Mouse (Mus musculus) urinary bladder, adult 18-20 months (tissue): Measurements from ENCODE around the gene Larp1.

Experiments used
- DNase-seq, 2 experiments: peaks; one replicate each; pipeline ENCODE4 v3.0.0; 2022; ENCODE audit warnings: low spot score in 2 of 2, mixed read lengths in 2 of 2

Larp1 gene

GRCm38 (mm10) chr11:58009051-58009515 lies at the start of gene Larp1:
Gene Larp1, plus strand, starts transcription at chr11:58009064.
- no peak for DNase-seq

- DNase-seq = no peak
Measured at GRCm38 (mm10) chr11:57959924-57960323, 48.9 kb upstream of the Larp1 start.

DNA sequence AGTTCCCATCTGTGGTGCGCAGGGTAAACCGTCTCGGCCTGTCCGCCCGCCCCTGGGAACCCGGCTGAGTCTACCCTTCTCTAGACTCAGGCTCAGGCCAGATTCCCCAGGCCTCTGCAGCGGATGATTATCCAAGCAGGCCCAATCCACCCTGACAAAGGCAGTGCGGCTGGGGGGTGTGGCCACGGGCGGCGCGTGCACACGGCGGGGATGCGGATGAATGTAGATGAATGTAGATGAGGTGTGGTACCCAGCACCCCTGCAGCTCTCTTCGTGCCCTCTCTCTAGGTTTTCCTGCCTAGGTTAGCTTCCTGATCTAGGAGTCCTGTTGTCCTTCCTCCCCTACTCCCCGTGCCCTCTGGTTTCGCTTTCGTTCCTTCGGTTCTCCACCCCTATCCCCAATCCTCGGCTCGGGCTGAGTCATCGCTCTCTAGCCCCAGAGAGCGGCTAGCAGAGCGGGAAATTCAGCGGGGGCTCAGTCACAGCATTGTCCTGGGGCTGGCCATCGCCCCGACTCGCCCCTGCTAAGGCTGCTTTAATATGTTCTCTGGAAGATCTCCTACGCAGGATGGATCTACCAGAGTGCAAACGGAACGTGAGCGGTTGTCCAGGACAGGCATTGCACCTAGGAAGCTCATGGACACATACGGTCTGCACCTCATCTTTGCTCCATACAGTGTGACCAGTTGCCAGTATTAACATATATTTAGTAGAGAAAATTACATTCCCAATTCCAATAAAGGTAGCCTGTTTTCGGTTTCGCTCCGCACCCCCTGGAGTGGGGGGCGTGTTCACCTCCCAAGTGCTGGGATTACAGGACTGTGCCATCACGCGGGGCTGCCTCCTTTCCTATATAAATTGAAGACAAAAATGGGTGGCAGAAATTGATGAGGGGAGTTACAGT lies 46.2 kb upstream of the Larp1 start:
- peak; percentile 78 to 82 for DNase-seq

DNA sequence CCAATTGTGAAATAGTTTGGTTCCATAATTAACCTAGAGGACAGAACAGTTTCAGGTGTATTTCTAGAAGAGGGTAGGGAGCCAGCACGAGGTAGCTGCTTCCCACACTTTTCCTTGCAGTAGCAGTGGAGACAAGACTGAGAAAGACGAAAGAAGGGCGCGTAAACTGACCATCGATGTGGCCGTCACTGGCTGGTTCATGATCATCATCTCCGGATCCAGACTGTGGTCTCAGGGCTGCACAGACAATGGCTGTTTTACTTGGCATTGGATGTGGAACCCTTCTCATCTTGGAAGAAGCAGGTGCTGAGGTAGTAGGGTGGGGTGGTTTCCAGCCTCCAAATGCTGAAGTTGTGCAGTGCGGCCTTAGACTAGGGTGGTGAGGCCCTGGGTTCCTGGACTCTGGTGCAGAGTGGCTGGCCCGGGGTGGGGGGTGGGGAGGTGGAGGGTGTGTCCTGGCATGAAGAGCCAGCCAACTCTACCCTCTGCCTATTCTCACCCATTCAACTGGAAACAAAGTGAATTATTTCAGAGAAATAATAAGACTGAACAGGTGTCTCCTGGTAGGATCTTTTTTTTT lies 45.5 kb upstream of the Larp1 start:
- DNase-seq = no peak

GRCm38 (mm10) chr11:57966630-57967029 lies 42.2 kb upstream of the Larp1 start:
- DNase-seq = no peak

DNA sequence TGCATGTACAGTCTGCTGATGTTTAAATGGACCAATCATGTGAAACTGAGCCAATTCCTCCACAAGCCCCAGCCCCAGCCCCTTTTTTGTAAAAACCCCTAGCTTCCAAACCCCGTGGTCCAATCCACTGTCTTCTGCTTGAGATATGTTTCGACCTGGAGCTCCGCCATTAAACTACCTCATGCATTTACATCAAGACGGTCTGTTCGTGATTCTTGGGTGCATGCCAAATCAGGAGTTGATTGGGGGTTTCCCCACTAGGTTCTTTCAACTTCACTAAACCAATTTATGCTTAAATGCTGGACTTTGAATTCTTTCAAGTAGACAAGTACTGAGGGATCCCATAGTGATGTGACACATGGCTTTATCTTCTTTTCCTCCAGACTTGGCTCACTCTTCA lies 40.6 kb upstream of the Larp1 start:
- DNase-seq = no peak

GRCm38 (mm10) chr11:57970541-57970940 lies 38.3 kb upstream of the Larp1 start:
- DNase-seq = peak in 1 of 2 experiments; percentile 20

DNA sequence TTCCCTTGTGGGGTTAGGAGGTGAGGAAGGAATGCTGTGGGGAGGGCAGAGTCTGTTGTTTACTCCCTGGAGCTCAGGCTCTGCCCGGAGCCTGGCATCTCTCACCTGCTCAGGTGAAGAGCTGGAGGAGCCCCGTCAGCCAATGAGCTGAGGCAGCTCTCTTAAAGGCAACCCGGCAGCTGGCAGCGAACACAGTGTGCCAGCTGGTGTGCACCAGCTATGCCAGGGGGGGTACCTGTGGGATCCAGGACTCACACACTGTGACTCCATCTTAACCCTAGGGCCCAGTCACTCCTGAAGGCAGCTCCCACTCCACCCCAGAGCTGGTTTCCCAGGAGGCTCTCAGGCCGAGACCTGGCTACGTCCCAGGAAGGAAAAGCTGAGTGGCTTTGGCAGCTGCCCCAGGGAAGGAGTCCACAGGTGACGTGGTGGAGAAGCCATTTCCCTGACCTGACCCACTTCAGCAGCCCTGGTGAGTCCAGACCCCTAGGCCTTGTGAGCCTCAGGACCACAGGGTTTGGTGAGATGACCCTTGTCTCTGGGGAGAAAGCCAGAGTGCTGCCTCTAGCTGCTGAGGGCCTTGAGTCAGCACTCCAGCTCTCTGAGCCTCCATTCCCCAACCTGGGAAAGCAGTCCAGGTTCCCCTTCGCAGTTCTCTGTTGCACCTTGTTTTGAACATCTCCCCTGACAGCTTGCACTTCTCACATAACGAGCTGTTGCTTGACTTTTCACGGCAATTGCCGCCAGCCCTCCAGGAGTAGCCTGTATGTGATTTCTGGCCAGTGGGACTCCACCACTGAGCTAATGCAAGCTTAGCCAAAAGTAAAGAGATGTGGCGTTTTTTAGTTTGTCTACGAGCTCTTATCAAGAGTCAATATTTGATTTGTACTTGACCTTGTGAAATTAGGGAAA lies 35.6 kb upstream of the Larp1 start:
- DNase-seq = peak; percentile 39 to 50

GRCm38 (mm10) chr11:57973913-57974234 lies 35.0 kb upstream of the Larp1 start:
- DNase-seq = peak in 1 of 2 experiments; percentile 38

DNA sequence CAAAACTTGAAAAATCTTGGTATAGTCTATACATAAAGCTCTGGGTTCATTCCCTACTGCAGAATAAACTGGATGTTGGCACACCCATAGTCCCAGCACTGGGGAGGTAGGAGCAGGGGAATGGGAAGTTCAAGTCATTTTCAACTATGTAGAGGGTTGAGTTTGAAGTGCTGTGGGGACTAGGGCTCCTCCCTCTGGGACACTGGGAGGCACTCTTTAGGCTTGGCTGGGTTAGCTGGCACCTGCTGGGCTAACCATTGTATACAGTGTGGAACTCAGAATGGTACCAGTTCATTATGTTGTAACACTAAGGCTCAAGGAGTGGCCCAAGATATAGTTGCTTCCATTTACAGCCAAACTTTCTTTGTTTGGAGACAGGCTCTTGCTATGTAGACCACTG lies 33.0 kb upstream of the Larp1 start:
- DNase-seq = no peak

DNA sequence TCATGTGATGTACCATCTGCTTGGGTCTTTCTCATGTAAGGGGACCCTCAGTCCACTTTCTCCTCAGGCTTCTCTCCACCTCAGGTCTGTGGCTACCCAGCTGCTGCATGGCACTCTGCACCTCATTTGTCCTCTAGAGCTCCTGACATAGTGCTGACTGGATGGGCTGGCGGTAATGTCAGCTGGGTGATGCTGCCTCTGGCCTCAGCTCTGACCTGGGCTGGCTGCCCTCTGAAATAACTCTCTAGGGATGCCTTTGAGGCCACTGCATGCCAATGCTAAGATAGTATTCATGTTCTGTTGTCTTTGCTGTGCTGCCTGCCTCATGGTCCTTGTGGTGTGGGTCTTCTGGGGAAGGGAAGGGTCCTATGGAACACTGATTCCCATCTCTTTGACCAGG lies 31.2 kb upstream of the Larp1 start:
- DNase-seq = no peak

DNA sequence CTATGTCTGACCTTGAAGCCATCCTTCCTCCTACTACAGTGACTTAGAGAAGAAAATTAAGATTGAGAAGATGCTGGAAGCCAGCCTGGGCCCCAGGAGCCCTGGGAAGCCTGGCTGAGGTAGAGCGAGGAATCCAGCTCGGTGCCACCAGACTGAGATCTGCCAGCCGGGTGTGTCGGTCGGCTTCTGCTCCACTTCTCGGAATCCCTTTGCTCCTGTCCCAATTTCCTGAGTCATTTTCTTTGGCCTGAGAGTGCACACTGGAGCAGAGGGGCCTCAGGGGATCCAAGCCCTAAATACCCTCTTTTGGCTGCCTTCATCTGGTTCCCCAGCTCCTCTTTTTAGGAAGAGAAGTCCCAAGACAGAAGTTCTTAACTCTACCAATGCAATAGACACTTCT lies 29.2 kb upstream of the Larp1 start:
- DNase-seq = no peak

DNA sequence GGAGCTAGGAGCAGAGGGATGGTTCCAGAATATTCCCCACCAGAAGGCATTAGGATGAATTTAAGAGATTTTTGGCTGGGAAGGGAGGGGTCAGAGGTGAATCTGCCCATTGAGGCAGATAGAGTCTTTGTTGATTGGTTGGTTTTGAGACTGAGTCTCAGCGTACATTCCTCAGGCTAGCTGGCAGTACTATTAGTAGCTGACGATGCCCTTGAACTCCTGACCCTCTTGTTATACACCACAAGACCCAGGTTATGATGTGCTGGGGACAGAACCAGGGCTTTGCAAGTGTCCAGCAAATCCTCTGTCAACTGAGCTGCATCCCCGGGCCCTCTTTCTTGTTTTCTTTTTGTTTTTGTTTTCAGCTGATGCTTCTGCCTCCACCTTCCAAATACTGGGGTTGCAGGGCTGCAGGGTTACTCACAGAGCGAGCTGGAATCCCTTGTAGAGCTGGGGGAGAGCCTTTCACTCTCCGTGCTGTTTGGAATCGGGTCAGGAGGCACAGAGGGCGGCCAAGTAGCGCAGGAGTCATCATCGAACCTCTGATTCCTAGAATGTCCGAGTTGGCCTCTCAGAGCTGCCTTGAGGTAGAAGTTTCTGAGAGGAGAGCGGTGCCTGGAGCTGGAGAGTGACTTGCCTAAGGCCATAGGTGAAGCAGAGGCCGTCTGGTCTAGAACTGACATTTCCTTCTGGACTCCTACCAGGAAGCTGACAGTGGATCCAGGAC lies 27.6 kb upstream of the Larp1 start:
- no peak for DNase-seq

DNA sequence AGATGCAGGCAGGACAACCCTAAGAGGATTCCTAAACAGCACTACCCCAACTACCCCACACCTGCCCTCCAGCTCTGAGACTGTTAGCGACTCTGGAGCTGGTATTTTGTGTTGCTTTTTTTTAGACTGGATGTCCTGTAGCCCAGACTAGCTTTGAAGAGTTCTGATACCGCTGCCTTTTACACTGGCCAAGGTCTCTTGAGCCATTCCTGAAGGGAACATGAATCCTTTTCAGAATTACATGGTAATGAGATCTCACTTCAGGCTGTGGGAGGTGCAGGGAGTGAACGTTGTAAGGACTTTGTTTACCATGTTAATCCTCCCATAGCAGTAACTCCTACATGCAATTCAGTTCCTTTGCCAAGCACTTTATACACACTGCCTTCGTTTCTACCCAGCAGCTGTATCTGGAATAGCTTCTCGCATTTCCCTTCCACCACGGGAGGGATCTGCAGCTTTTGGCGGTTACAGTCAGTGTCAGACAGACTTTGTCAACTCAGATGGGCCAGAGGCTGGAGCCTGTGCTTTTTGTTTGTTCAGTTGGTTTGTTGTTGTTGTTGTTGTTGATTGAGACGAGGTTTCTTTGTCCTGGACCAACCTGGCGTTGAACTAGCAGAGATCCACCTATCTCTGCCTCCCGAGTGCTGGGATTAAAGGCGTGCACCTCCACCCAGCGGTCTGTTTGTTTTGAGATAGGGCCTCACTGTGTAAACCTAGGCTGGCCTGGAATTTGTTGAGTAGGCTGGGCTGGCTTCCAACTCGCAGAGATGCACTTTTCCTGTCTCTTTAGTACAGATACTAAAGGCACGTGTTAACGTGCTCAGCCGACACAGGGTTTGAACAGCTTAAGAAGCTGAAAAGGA lies 25.2 kb upstream of the Larp1 start:
- peak in 1 of 2 experiments; percentile 34 for DNase-seq

GRCm38 (mm10) chr11:57984343-57984666 lies 24.6 kb upstream of the Larp1 start:
- DNase-seq = no peak

GRCm38 (mm10) chr11:57985485-57985884 lies 23.4 kb upstream of the Larp1 start:
- no peak for DNase-seq

DNA sequence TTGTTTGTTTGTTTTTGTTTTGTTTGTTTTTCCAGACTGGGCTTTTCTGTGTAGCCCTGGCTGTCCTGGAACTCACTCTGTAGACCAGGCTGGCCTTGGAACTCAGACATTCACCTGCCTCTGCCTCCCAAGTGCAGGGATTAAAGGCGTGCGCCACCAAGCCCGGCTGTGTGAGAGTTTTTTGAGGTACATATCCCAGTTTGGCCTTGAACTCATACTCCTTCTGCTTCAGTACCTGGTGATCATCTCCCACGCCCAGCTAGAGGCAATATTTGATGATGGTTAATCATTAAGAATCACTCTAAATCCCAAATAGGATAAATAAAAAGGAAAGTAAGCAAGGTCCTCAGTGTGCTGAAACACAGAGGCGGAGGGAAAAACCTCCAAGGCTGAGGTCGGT lies 22.8 kb upstream of the Larp1 start:
- DNase-seq = no peak

- DNase-seq = no peak
Measured at GRCm38 (mm10) chr11:57986456-57986855, 22.4 kb upstream of the Larp1 start.

DNA sequence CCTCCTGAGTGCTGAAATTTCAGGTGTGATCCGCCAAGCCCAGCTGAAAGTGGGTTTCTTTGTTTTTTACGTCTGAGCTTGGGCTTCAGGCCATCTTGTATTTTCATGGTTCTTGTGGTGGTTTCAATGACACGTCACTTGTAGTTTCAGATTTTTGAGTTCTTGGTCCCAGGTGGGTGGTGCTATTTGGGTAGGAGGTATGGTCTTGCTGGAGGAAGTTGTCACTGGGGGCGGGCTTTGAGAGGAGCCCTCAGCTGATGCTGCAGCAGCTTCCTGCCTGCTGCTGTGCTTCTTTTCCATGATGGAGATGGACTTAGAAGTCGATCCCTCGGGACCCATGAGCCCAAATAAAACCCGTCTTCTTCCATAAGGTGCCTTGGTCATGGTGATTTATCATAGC lies 22.0 kb upstream of the Larp1 start:
- DNase-seq = no peak

DNA sequence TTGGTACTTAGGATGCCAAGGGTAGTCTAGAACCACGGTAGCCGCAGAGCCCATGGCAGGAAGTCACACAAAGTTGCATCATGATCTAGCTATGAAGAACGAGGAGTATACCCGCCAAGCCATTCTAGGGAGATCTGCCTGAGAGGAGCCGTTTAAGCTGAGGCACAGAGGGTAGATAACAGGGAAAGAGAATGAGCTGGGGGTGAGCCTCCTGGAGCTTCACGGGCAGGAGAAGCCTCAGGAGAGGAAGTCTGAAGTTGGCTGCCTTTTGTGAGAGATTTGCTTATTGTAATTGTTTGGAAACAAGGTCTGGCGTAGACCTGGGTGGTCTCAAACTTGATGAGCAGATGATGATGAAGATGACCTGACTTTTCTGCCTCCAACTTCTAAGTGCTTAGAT lies 10.7 kb upstream of the Larp1 start:
- no peak for DNase-seq

GRCm38 (mm10) chr11:57998872-57999271 lies 10.0 kb upstream of the Larp1 start:
- no peak for DNase-seq
